ENCODE assay signal across 10 mouse cellular contexts in genomic region chr6:148371223-148371622, GRCm38 (mm10).
DNase-seq lines count a peak whose midpoint lies in the region; ATAC-seq and TF ChIP-seq lines count a peak whose summit lies in the region.
"Had no signal": no experiment of that assay in that cellular context is flagged by ENCODE, and none has a peak within 500 bp of the region (broad histone marks: within the 10 kb centered on the region; RNA-seq: fewer than 3 reads in every experiment).

No protein-coding gene starts in this region.

- H3K36me3 ChIP-seq in lung, postnatal 0 days (ENCODE audit: insufficient read depth, low read length), result no peaks in the 10 kb centered on the region
- no peaks in the 10 kb centered on the region for H3K36me3 ChIP-seq in splenic B cell, adult 2 months (ENCODE audit: control insufficient read depth, insufficient read depth, low read length, poor library complexity, severe bottlenecking)
- H3K36me3 ChIP-seq in forebrain, embryonic 12.5 days (replicated peaks), result no peaks in the 10 kb centered on the region
- H3K36me3 ChIP-seq: intestine, embryonic 15.5 days had no signal

- no peak overlapping the region for H3K27ac ChIP-seq in lung, postnatal 0 days (ENCODE audit: low read length)
- H3K27ac ChIP-seq in forebrain, embryonic 12.5 days, result no peak overlapping the region
- H3K27ac ChIP-seq: intestine, embryonic 15.5 days had no signal

- peak; percentile 4 for DNase-seq in CD4-positive, CD25-positive, alpha-beta regulatory T cell, adult 2 months (ENCODE audit: low read depth, low spot score)
- no peak for DNase-seq in lung, postnatal 0 days (ENCODE audit: low spot score)
- no peak for DNase-seq in lung, postnatal 25 days (ENCODE audit: low spot score)
- peak; percentile 13 for DNase-seq in c-Kit-positive CD71-negative TER-119-negative erythroid progenitor cells, embryonic 14.5 days (ENCODE audit: low read depth)
- peak; percentile 20 for DNase-seq in splenic B cell, adult 2 months (ENCODE audit: low read depth, low spot score)
- no peak for DNase-seq in gastrocnemius, postnatal 10 days

- H3K4me1 ChIP-seq in lung, postnatal 0 days (ENCODE audit: insufficient read depth, low read depth, low read length), result no peaks in the 10 kb centered on the region
- peaks cover 6% of the 10 kb centered on the region; the same call in 1 of the 2 replicates for H3K4me1 ChIP-seq in forebrain, embryonic 12.5 days

- no peak overlapping the region for H3K4me2 ChIP-seq in lung, postnatal 0 days (replicated peaks; ENCODE audit: low read depth, low read length)
- no peak overlapping the region for H3K4me2 ChIP-seq in forebrain, embryonic 12.5 days
- H3K4me2 ChIP-seq: intestine, embryonic 15.5 days had no signal

- H3K27me3 ChIP-seq in lung, postnatal 0 days (replicated peaks; ENCODE audit: insufficient read depth, low read length), result no peaks in the 10 kb centered on the region
- H3K27me3 ChIP-seq in splenic B cell, adult 2 months (ENCODE audit: control insufficient read depth, insufficient read depth, low read length, poor library complexity, severe bottlenecking), result no peaks in the 10 kb centered on the region; the same call in 1 of the 2 replicates
- H3K27me3 ChIP-seq in forebrain, embryonic 12.5 days, result no peaks in the 10 kb centered on the region
- H3K27me3 ChIP-seq: intestine, embryonic 15.5 days had no signal

- peak; percentile 51 for TF ChIP-seq CTCF in lung, postnatal 0 days (IDR thresholded peaks at IDR 0.05)

- ATAC-seq in CD4-positive, CD25-positive, alpha-beta regulatory T cell, adult 4 months, result no peak
- no peak for ATAC-seq in lung, postnatal 0 days
- no peak for ATAC-seq in forebrain, embryonic 12.5 days (ENCODE audit: low FRiP score)
- ATAC-seq: intestine, embryonic 15.5 days had no signal

- no peak for TF ChIP-seq EP300 in lung, postnatal 0 days (IDR thresholded peaks at IDR 0.05)

- no peak overlapping the region for H3K9ac ChIP-seq in lung, postnatal 0 days (replicated peaks; ENCODE audit: low read depth)
- H3K9ac ChIP-seq in forebrain, embryonic 12.5 days, result no peak overlapping the region
- H3K9ac ChIP-seq: intestine, embryonic 15.5 days had no signal

- H3K4me3 ChIP-seq in lung, postnatal 0 days (ENCODE audit: low read depth, low read length), result no peak overlapping the region
- H3K4me3 ChIP-seq in forebrain, embryonic 12.5 days (replicated peaks), result no peak overlapping the region
- H3K4me3 ChIP-seq: intestine, embryonic 15.5 days; myocyte had no signal

- H3K9me3 ChIP-seq in lung, postnatal 0 days (ENCODE audit: low read length), result no peaks in the 10 kb centered on the region
- no peaks in the 10 kb centered on the region for H3K9me3 ChIP-seq in forebrain, embryonic 12.5 days
- H3K9me3 ChIP-seq: intestine, embryonic 15.5 days had no signal

Comparison
In these comparisons a context has a peak if more than half of its experiments do, and no peak if none do; other contexts are left out.
1. DNase-seq: peak in CD4-positive, CD25-positive, alpha-beta regulatory T cell, adult 2 months (single experiment), c-Kit-positive CD71-negative TER-119-negative erythroid progenitor cells, embryonic 14.5 days (single experiment) and splenic B cell, adult 2 months (single experiment); none in lung, postnatal 0 days (single experiment), lung, postnatal 25 days (single experiment) and gastrocnemius, postnatal 10 days (single experiment).